Mouse (Mus musculus): ENCODE data around the gene St6gal1. TPM values are rescaled to one million over a fixed set of nuclear protein-coding genes. Genes with fewer than 3 reads are reported as not detected.
A peak's percentile ranks its signal among the peaks of the same experiment; 100 is the strongest.

The St6gal1 gene
- polyA plus RNA-seq, 1 experiment from 2014 or later: 15.9 TPM

DNA sequence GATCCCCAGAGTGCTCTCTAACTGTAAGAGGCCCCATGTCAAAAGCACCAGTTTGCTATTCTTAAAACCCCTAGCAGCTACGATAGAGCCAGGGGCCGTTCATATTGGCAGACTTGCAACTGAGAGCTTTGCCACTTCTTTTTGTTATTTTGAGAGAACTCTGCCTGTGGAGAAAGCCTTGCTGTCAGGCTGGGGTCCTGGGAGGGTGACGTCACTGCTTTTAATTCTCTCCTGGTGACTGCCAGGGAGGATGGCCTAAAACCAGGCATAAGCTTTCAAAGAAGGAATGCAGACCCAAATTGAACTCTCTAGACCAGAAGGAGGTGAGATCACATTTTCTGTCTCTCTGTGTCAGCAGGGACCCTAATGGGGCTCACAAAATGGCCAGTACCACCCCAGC, 99.4 kb downstream of the St6gal1 start:
- Histone ChIP-seq H3K9me3 (no peaks in the 10 kb centered on the region), H3K36me3 (peaks cover 23% of the 10 kb centered on the region), H3K4me2 (no peak overlapping the region), H3K27ac (replicated peaks) (peak overlapping the region; percentile 15; the same call in 1 of the 2 replicates), H3K27me3 (replicated peaks) (no peaks in the 10 kb centered on the region), H3K4me3 (no peak overlapping the region), H3K9ac (no peak overlapping the region), H3K4me1 (peaks cover 11% of the 10 kb centered on the region)
- ATAC-seq (ENCODE audit: extremely low read depth, insufficient number of reproducible peaks, low FRiP score, low TSS enrichment): no peak
- WGBS: 26% methylated on average over 3 of the region's 3 CpGs

DNA sequence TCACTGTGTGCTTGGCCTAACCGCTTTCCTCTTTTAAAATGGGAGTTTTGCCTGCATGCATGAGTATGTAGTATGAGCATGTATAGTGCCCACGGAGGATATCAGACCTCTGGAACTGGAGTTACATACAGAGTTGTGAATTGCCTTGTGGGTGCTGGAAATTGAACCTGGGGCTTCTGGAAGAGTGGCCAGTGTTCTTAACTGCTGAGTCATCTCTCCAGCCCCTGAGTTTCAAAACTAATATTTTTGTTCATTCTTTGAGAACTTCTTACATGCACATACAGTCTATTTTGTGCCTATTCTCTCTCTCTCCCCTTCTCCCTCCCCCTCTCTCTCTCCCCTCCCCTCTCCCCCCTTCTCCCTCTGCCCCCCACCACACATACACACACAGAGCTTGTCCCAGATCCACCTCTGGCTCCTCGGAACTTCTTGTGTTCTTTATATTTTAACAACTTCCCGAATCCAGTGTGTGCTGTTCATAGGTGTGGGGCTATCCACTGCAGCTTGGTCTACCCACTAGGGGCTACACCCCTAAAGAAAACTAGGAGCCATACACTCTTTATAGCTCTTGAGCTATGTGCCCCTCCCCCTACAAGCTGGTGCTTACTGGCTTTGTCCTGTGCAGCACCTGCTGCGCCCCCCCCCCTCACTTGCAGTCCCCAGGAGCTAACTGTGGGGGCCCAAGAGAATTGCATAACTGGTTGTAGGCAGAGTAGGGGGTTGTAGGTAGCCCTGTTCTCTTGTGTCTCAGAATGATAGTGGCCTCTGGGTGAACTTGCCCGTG, 100.5 kb downstream of the St6gal1 start:
- Histone ChIP-seq H3K27me3 (replicated peaks) (no peaks in the 10 kb centered on the region), H3K4me2 (no peak overlapping the region), H3K27ac (replicated peaks) (no peak overlapping the region), H3K4me3 (no peak overlapping the region), H3K9ac (no peak overlapping the region), H3K36me3 (peaks cover 28% of the 10 kb centered on the region), H3K4me1 (peaks cover 11% of the 10 kb centered on the region), H3K9me3 (no peaks in the 10 kb centered on the region)
- WGBS: 77% methylated on average over 6 of the region's 6 CpGs
- no peak for ATAC-seq (ENCODE audit: extremely low read depth, insufficient number of reproducible peaks, low FRiP score, low TSS enrichment)

DNA sequence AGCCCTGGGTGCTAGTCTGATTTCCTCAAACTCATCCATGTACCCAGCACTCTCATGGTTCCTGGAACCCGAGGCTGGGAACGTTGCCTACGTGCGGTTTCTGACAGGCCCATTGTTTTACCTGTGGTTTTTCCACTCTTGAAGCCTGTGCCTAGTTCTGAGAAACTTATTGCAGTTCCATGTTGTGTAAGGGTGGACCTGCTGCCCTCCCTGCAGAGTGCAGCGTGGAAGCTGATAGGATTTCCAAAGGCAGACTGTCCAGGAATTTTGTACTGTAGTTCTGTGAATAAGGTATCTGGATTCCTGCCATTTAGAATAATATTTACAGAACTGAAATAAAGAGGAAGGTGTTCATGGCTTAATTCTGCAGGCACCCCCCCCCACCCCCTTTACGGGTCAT, 102.1 kb downstream of the St6gal1 start:
- WGBS: 82% methylated on average over 6 of the region's 6 CpGs
- no peak overlapping the region for H3K27ac ChIP-seq (replicated peaks)
- H3K9ac ChIP-seq: no peak overlapping the region
- peaks cover 11% of the 10 kb centered on the region for H3K4me1 ChIP-seq
- H3K4me2 ChIP-seq: no peak overlapping the region
- no peak overlapping the region for H3K4me3 ChIP-seq
- ATAC-seq (ENCODE audit: extremely low read depth, insufficient number of reproducible peaks, low FRiP score, low TSS enrichment): no peak
- H3K27me3 ChIP-seq (replicated peaks): no peaks in the 10 kb centered on the region
- no peaks in the 10 kb centered on the region for H3K9me3 ChIP-seq
- peaks cover 18% of the 10 kb centered on the region for H3K36me3 ChIP-seq

DNA sequence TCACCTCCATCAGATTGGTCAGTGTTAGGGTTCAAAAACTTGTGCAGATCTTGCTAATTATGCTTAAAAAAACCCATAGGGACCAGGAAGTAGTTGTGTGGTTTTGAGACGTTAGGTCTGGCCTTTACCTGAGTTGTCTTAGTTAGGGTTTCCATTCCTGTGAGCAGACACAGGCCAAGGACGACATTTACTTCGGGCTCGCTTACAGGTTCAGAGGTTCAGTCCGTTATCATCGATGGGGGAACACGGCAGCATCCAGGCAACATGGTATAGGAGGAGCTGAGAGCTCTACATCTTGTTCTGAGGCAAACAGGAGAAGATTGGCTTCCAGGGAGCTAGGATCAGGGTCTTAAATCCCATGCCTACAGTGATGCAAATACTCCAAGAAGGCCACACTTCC, 102.7 kb downstream of the St6gal1 start:
- Histone ChIP-seq H3K36me3 (peaks cover 14% of the 10 kb centered on the region; the same call in 1 of the 2 replicates), H3K27ac (replicated peaks) (no peak overlapping the region), H3K27me3 (replicated peaks) (no peaks in the 10 kb centered on the region), H3K9ac (no peak overlapping the region), H3K4me2 (no peak overlapping the region), H3K9me3 (no peaks in the 10 kb centered on the region), H3K4me3 (no peak overlapping the region), H3K4me1 (peaks cover 15% of the 10 kb centered on the region)
- WGBS: 80% methylated on average over 7 of the region's 7 CpGs
- no peak for ATAC-seq (ENCODE audit: extremely low read depth, insufficient number of reproducible peaks, low FRiP score, low TSS enrichment)

- H3K4me1 ChIP-seq: peaks cover 16% of the 10 kb centered on the region
- no peak overlapping the region for H3K4me3 ChIP-seq
- WGBS: 72% methylated on average over 7 of the region's 7 CpGs
- no peak for ATAC-seq (ENCODE audit: extremely low read depth, insufficient number of reproducible peaks, low FRiP score, low TSS enrichment)
- no peak overlapping the region for H3K27ac ChIP-seq (replicated peaks)
- no peak overlapping the region for H3K9ac ChIP-seq
- H3K36me3 ChIP-seq: peaks cover 14% of the 10 kb centered on the region; the same call in 1 of the 2 replicates
- H3K4me2 ChIP-seq: no peak overlapping the region
- no peaks in the 10 kb centered on the region for H3K9me3 ChIP-seq
- no peaks in the 10 kb centered on the region for H3K27me3 ChIP-seq (replicated peaks)
These were observed 103.7 kb downstream of the St6gal1 start for GRCm38 (mm10) chr16:23328201-23328600.

GRCm38 (mm10) chr16:23332136-23332535, 107.6 kb downstream of the St6gal1 start:
- ATAC-seq (ENCODE audit: extremely low read depth, insufficient number of reproducible peaks, low FRiP score, low TSS enrichment): no peak
- no peak overlapping the region for H3K4me3 ChIP-seq
- 42% methylated on average over 2 of the region's 2 CpGs for WGBS

GRCm38 (mm10) chr16:23332686-23333085, 108.1 kb downstream of the St6gal1 start:
- Histone ChIP-seq H3K4me3 (no peak overlapping the region), H3K36me3 (peaks cover 20% of the 10 kb centered on the region), H3K9me3 (no peaks in the 10 kb centered on the region), H3K27me3 (replicated peaks) (no peaks in the 10 kb centered on the region), H3K9ac (no peak overlapping the region), H3K4me2 (no peak overlapping the region), H3K4me1 (peaks cover 17% of the 10 kb centered on the region), H3K27ac (replicated peaks) (no peak overlapping the region; the same call in 1 of the 2 replicates)
- 62% methylated on average over 6 of the region's 6 CpGs for WGBS
- ATAC-seq (ENCODE audit: extremely low read depth, insufficient number of reproducible peaks, low FRiP score, low TSS enrichment): no peak

More at GRCm38 (mm10) chr16:23332136-23332535, 107.6 kb downstream of the St6gal1 start:
- no peak overlapping the region for H3K4me2 ChIP-seq
- H3K4me1 ChIP-seq: peaks cover 17% of the 10 kb centered on the region
- peaks cover 20% of the 10 kb centered on the region for H3K36me3 ChIP-seq
- no peaks in the 10 kb centered on the region for H3K9me3 ChIP-seq
- H3K27ac ChIP-seq (replicated peaks): no peak overlapping the region
- H3K9ac ChIP-seq: no peak overlapping the region
- no peaks in the 10 kb centered on the region for H3K27me3 ChIP-seq (replicated peaks)

- no peak overlapping the region for H3K4me3 ChIP-seq
- H3K4me1 ChIP-seq: peaks cover 17% of the 10 kb centered on the region
- H3K27me3 ChIP-seq (replicated peaks): no peaks in the 10 kb centered on the region
- no peak overlapping the region for H3K27ac ChIP-seq (replicated peaks)
- WGBS: 62% methylated on average over 6 of the region's 6 CpGs
- no peak overlapping the region for H3K9ac ChIP-seq
- 0 out of 2 replicates have a peak, but pooled peaks cover 3% of the 10 kb centered on the region for H3K9me3 ChIP-seq
- no peak overlapping the region for H3K4me2 ChIP-seq
- no peak for ATAC-seq (ENCODE audit: extremely low read depth, insufficient number of reproducible peaks, low FRiP score, low TSS enrichment)
- H3K36me3 ChIP-seq: peaks cover 17% of the 10 kb centered on the region
These were observed 109.5 kb downstream of the St6gal1 start for GRCm38 (mm10) chr16:23333875-23334551.

GRCm38 (mm10) chr16:23337317-23337716, 112.8 kb downstream of the St6gal1 start:
- WGBS: 45% methylated on average over 4 of the region's 4 CpGs
- H3K27ac ChIP-seq (replicated peaks): no peak overlapping the region
- no peak overlapping the region for H3K9ac ChIP-seq
- H3K4me3 ChIP-seq: no peak overlapping the region
- no peak for ATAC-seq (ENCODE audit: extremely low read depth, insufficient number of reproducible peaks, low FRiP score, low TSS enrichment)
- peaks cover 31% of the 10 kb centered on the region for H3K36me3 ChIP-seq
- peaks cover 13% of the 10 kb centered on the region for H3K4me1 ChIP-seq
- no peak overlapping the region for H3K4me2 ChIP-seq
- no peaks in the 10 kb centered on the region for H3K27me3 ChIP-seq (replicated peaks)
- 0 out of 2 replicates have a peak, but pooled peaks cover 3% of the 10 kb centered on the region for H3K9me3 ChIP-seq

GRCm38 (mm10) chr16:23341254-23341653, 116.7 kb downstream of the St6gal1 start:
- Histone ChIP-seq H3K27me3 (replicated peaks) (no peaks in the 10 kb centered on the region), H3K9me3 (0 out of 2 replicates have a peak, but pooled peaks cover 5% of the 10 kb centered on the region), H3K9ac (no peak overlapping the region), H3K4me2 (no peak overlapping the region), H3K4me1 (no peaks in the 10 kb centered on the region), H3K4me3 (no peak overlapping the region), H3K36me3 (peaks cover 41% of the 10 kb centered on the region), H3K27ac (replicated peaks) (no peak overlapping the region)
- WGBS: 90% methylated on average over 2 of the region's 2 CpGs
- no peak for ATAC-seq (ENCODE audit: extremely low read depth, insufficient number of reproducible peaks, low FRiP score, low TSS enrichment)

DNA sequence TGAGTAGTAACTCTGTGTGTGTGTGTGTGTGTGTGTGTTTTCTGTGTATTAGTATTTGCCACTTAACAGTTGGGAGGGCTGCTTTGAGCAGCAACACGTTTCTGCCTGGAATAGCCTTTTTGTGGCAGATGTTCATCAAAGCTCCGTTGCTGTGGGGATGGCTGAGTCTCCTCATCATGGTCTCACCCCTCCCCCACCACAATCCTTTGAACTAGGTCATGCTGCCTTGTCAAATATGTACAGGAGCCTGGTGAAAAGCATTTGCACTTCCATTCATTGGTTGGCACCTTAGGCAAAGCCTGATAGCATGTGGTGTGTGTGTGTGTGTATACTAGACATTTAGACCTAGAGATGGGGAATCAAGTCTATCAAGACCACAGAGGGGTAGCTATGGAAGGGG, 126.3 kb downstream of the St6gal1 start:
- Histone ChIP-seq H3K9me3 (no peaks in the 10 kb centered on the region), H3K4me2 (no peak overlapping the region), H3K36me3 (peaks cover 10% of the 10 kb centered on the region), H3K27ac (replicated peaks) (no peak overlapping the region), H3K4me1 (peaks cover 5% of the 10 kb centered on the region; the same call in 1 of the 2 replicates), H3K27me3 (replicated peaks) (no peaks in the 10 kb centered on the region), H3K9ac (no peak overlapping the region), H3K4me3 (no peak overlapping the region)
- 32% methylated on average over 2 of the region's 2 CpGs for WGBS
- no peak for ATAC-seq (ENCODE audit: extremely low read depth, insufficient number of reproducible peaks, low FRiP score, low TSS enrichment)

All from heart, embryonic 13.5 days (tissue).